Mouse (Mus musculus) heart, embryonic 13.5 days (tissue): ENCODE measurements around the gene Pde1b. TPM values are rescaled to one million over a fixed set of nuclear protein-coding genes. Genes with fewer than 3 reads are reported as not detected.

Experiments
- ATAC-seq: fragments of 200-750 bp; cut with Nextera tagmentation; 2 replicates; pipeline ENCODE4 v1.8.0; 2017; ENCODE audit warnings: moderate TSS enrichment; ENCODE audit not compliant: insufficient number of reproducible peaks, low FRiP score, low TSS enrichment; ENCODE audit errors: extremely low read depth
- H3K27ac ChIP-seq: fragments of 300-500 bp; sonication (generic); replicated peaks from 2 replicates; pipeline ENCODE4 v1.5.1; 2015; ENCODE audit warnings: moderate library complexity, mild to moderate bottlenecking, inconsistent platforms
- H3K27me3 ChIP-seq: fragments of 300-500 bp; sonication (generic); replicated peaks from 2 replicates; pipeline ENCODE4 v1.6.1; 2015; ENCODE audit warnings: mild to moderate bottlenecking, inconsistent platforms
- H3K36me3 ChIP-seq: fragments of 300-500 bp; sonication (generic); 2 replicates; pipeline ENCODE4 v1.6.1; 2015; ENCODE audit warnings: mild to moderate bottlenecking, inconsistent platforms
- H3K4me1 ChIP-seq: fragments of 300-500 bp; sonication (generic); 2 replicates; pipeline ENCODE4 v1.6.1; 2015; ENCODE audit warnings: inconsistent platforms
- H3K4me2 ChIP-seq: fragments of 300-500 bp; sonication (generic); 2 replicates; pipeline ENCODE4 v1.6.1; 2015; ENCODE audit warnings: inconsistent platforms, mild to moderate bottlenecking, moderate library complexity
- H3K4me3 ChIP-seq: fragments of 300-500 bp; sonication (generic); 2 replicates; pipeline ENCODE4 v1.5.1; 2015; ENCODE audit warnings: moderate library complexity, mild to moderate bottlenecking, inconsistent platforms
- H3K9ac ChIP-seq: fragments of 300-500 bp; sonication (generic); 2 replicates; pipeline ENCODE4 v1.6.1; 2015; ENCODE audit warnings: inconsistent platforms, mild to moderate bottlenecking, moderate library complexity
- H3K9me3 ChIP-seq: fragments of 300-500 bp; sonication (generic); 2 replicates; pipeline ENCODE4 v1.6.1; 2016; ENCODE audit warnings: inconsistent platforms
- WGBS: fragments of 180-500 bp; shearing (Covaris S2); methylation state at CpG from one replicate; pipeline ENCODE4 v1.1.7; 2015; ENCODE audit warnings: mixed read lengths; 5-methylcytosine and 5-hydroxymethylcytosine counted together
- polyA plus RNA-seq: library from polyadenylated mRNA; unstranded; fragments of >200 nt; fragmentation: Nextera tagmentation; extraction: Ambion mirVana; gene quantifications from 2 replicates; pipeline ENCODE4 v1.2.1, GENCODE M21; 2015

Pde1b gene
- polyA plus RNA-seq, 1 experiment from 2014 or later = 2.7 TPM

GRCm38 (mm10) chr15:103535786-103536185 lies 33.0 kb downstream of the Pde1b start:
- peak overlapping the region; percentile 61 for H3K9ac ChIP-seq

DNA sequence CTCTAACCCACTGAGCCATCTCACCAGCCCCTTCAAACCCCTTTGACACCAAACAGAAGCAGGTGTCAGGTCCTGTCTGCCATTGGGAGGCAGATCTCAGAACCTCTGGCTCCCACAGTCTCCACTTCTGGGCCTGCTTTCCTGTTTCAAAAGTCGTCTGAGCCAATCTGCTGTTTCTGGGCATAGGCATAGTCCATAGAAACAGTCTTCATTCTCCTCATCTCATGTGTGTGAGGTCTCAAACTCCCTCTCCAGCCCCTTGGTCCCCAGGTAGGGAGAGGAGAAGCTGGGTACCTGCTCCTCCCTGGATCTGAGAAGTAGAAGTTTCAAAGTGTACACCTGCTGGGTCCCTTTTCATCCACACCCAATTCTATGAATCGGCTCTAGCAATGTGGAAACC lies 33.6 kb downstream of the Pde1b start:
- peak overlapping the region; percentile 92 for H3K9ac ChIP-seq

More at GRCm38 (mm10) chr15:103535786-103536185, 33.0 kb downstream of the Pde1b start:
- H3K36me3 ChIP-seq = peaks cover 3% of the 10 kb centered on the region; the same call in 1 of the 2 replicates
- H3K4me3 ChIP-seq = no peak overlapping the region
- no peaks in the 10 kb centered on the region for H3K9me3 ChIP-seq
- ATAC-seq = no peak
- 48% methylated on average over 1 of the region's 1 CpGs for WGBS
- H3K4me1 ChIP-seq = peaks cover 30% of the 10 kb centered on the region
- no peak overlapping the region for H3K4me2 ChIP-seq
- H3K27me3 ChIP-seq = peaks cover 51% of the 10 kb centered on the region
- H3K27ac ChIP-seq = peak overlapping the region; percentile 58; the same call in 1 of the 2 replicates

DNA sequence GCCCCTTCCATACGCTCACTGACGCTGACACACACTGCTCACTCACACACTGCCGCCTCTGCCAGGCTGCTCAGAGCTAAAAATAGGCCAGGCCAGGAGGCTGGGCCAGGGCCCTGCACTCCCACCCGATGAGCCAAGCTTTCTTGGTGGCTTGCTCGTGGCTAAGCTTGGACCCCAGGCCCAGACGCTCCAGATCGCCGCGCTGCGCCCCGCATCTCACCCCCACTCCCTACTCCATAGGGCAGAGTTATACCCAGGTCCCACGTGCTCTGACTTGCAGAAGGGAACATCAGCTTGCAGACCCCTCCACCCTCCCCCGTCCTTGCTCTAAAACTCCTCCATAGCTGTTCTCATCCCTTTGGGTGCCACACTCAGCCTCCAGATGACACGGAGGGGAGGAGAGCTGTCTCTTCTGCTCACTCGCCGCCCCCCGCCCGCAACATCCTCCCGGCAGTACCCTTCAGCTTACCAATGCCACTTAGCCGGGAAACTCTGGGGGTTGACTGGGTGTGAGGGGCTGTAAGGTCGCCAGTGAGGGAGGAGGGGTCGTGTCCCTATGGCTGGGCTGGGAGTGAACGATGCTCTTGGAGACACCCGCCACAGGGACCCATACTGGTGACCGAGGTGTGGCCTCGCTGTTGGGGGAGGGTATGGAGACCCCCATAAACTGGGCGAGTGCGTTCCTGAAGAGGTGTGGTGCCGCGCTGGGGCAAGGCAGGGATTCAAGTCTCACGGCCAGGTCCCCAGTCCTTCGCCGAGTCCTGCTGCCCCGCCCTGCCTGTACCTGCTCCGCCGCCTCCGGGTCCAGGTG lies 34.4 kb downstream of the Pde1b start:
- peak overlapping the region; percentile 92 for H3K9ac ChIP-seq
- H3K27ac ChIP-seq = peak overlapping the region; percentile 91
- H3K36me3 ChIP-seq = no peaks in the 10 kb centered on the region
- no peaks in the 10 kb centered on the region for H3K9me3 ChIP-seq
- H3K4me3 ChIP-seq = peak overlapping the region; percentile 84
- peaks cover 51% of the 10 kb centered on the region for H3K27me3 ChIP-seq
- H3K4me1 ChIP-seq = peaks cover 30% of the 10 kb centered on the region
- WGBS = under 1% methylated on average over 37 of the region's 37 CpGs
- peak overlapping the region; percentile 89 for H3K4me2 ChIP-seq
- peak; percentile 38 for ATAC-seq

More for the DNA sequence above, 33.6 kb downstream of the Pde1b start:
- Histone ChIP-seq H3K4me3 (peak overlapping the region; percentile 84), H3K27me3 (peaks cover 51% of the 10 kb centered on the region), H3K4me1 (peaks cover 30% of the 10 kb centered on the region), H3K9me3 (no peaks in the 10 kb centered on the region), H3K4me2 (peak overlapping the region; percentile 89), H3K36me3 (peaks cover 3% of the 10 kb centered on the region; the same call in 1 of the 2 replicates), H3K27ac (peak overlapping the region; percentile 91)
- WGBS = 16% methylated on average over 2 of the region's 2 CpGs
- ATAC-seq = no peak

DNA sequence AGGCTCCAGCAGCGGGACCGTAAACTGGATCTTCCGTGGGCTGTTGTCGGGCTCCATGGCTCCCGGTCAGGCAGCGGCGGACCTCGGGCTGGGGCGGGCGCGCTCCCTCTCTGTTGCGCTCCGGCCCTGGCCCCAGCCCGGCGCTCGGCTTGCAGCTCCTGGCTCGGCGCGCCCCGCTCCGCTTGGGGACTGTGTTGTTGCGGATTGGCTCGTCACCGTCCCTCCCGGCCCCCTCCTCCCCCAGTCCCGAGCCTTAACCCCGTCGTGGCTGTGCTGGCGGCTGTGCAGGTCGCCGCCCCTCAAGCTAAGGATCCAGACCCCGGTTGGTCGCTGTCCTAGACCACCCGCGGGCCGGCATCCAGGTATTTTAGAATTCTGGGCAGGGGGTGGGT lies 35.0 kb downstream of the Pde1b start, which contains the start of gene Ppp1r1a:
TSS of gene Ppp1r1a (minus strand) at position 182 of the 392 bp plus-strand sequence.
- under 1% methylated on average over 36 of the region's 36 CpGs for WGBS
- Histone ChIP-seq H3K36me3 (no peaks in the 10 kb centered on the region), H3K27me3 (peaks cover 51% of the 10 kb centered on the region), H3K9ac (peak within 1 kb of the TSS; percentile 92), H3K4me2 (peak within 1 kb of the TSS; percentile 89), H3K27ac (peak within 1 kb of the TSS; percentile 91), H3K9me3 (no peaks in the 10 kb centered on the region), H3K4me3 (peak within 1 kb of the TSS; percentile 84), H3K4me1 (peaks cover 34% of the 10 kb centered on the region)
- ATAC-seq = peak; percentile 64

DNA sequence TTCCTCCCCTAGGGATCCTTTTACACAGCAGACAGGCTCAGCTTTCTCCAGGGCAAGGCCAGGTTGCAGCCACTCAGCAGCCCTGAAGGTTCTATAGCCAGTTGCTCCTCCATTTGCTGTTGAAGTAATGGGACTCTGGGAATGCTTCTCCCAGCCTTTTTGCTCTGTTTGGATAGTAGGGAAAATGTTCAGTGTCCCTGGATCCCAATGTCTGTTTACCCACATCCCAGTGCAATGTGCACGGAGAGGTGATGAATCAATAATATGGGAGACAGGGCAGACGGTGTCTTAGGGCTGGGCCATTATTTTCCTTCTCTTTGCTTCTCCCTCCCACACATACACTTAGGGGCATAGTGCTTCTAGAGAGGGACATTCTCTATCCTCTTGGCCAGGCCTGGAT lies 36.4 kb downstream of the Pde1b start:
- no peak overlapping the region for H3K4me2 ChIP-seq
- 61% methylated on average over 2 of the region's 2 CpGs for WGBS
- peaks cover 50% of the 10 kb centered on the region for H3K27me3 ChIP-seq

DNA sequence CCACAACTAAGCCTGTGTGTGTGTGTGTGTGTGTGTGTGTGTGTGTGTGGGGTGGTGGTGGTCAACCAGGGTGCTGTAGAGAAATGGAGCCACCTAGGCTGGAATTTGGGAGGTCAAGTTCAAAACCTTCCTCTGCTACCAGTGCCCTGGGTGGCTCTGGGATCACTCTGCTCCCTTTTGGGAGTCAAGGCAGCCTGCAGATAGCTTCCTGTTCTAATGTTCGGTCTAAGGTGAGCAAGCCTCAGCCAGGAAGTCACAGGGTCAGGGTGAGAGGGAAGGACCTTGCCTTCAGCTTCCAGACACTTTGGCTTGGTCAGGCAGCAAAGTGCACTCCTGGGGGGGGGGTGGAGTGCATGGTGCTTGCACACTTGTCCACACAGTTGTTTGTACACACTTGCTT lies 37.8 kb downstream of the Pde1b start:
- Histone ChIP-seq H3K4me2 (no peak overlapping the region), H3K4me1 (peaks cover 30% of the 10 kb centered on the region), H3K9me3 (no peaks in the 10 kb centered on the region), H3K27ac (no peak overlapping the region), H3K27me3 (peaks cover 39% of the 10 kb centered on the region), H3K36me3 (no peaks in the 10 kb centered on the region), H3K9ac (no peak overlapping the region), H3K4me3 (no peak overlapping the region)
- ATAC-seq = no peak
- WGBS = 53% methylated on average over 1 of the region's 1 CpGs

More for the DNA sequence above, 36.4 kb downstream of the Pde1b start:
- Histone ChIP-seq H3K27ac (no peak overlapping the region), H3K9me3 (no peaks in the 10 kb centered on the region), H3K9ac (no peak overlapping the region), H3K4me3 (no peak overlapping the region), H3K4me1 (peaks cover 34% of the 10 kb centered on the region), H3K36me3 (no peaks in the 10 kb centered on the region)
- no peak for ATAC-seq

DNA sequence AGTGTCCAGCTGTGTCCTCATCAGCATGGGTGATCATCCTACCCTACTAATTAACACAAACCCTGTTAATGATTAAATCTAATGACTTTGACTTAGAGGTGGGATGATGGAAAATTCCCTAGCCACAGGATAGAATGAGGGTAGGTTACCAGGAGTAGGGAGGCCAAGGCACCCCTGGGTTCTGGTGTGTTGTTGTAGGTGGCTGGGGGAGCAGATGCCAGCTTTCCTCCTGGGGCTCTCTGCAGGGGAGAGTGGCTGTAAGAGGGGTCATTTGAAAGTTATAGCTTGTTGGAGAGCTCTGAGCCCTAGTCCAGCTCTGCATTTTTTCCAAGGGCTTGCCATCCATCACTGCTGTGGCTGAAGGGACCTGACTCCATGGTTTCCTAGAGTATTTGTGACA lies 39.7 kb downstream of the Pde1b start:
- ATAC-seq = no peak
- Histone ChIP-seq H3K4me1 (peaks cover 14% of the 10 kb centered on the region), H3K27me3 (peaks cover 23% of the 10 kb centered on the region), H3K27ac (no peak overlapping the region), H3K4me2 (no peak overlapping the region), H3K4me3 (no peak overlapping the region), H3K9ac (no peak overlapping the region), H3K9me3 (no peaks in the 10 kb centered on the region), H3K36me3 (no peaks in the 10 kb centered on the region)

DNA sequence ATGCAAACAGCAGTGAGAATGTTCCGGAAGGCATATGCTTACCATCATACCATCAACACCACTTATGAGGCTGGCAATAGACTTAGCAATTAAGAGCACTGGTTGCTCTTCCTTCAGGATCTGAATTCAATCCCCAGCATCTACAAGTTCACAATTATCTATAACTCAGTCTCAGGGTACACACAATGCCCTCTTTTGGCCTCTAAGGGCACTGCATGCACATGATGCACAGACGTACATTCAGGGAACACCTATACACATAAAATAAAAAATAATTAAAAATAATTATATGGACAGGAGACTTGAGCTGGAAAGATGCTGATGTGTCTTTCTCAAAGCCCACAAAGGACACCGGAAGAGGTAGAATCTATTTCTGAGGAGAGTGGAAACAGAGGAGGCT lies 45.1 kb downstream of the Pde1b start:
- H3K27me3 ChIP-seq = peaks cover 8% of the 10 kb centered on the region; the same call in 1 of the 2 replicates
- H3K4me1 ChIP-seq = no peaks in the 10 kb centered on the region
- no peak overlapping the region for H3K27ac ChIP-seq
- H3K9ac ChIP-seq = no peak overlapping the region
- WGBS = 74% methylated on average over 3 of the region's 3 CpGs
- H3K4me2 ChIP-seq = no peak overlapping the region
- H3K36me3 ChIP-seq = no peaks in the 10 kb centered on the region
- ATAC-seq = no peak
- no peaks in the 10 kb centered on the region for H3K9me3 ChIP-seq
- H3K4me3 ChIP-seq = no peak overlapping the region

DNA sequence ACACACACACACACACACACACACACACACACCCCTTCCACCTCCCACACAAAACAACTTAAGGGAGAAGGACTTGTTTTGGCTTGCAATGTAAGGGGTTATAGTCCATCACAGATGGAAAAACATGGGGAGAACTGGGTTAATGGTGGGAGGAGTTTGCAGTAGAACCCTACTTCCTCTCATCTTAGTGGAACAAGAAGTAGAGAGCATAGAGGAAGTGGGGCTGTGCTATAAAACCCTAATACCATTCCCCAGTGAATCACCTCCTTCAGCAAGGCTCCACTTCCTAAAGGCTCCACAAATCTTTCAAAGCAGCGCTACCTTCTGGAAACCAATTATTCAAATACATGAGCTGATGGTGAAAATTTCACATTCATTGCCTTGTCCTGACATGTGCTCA lies 46.6 kb downstream of the Pde1b start:
- WGBS = 87% methylated on average over 1 of the region's 1 CpGs
- H3K4me3 ChIP-seq = no peak overlapping the region

DNA sequence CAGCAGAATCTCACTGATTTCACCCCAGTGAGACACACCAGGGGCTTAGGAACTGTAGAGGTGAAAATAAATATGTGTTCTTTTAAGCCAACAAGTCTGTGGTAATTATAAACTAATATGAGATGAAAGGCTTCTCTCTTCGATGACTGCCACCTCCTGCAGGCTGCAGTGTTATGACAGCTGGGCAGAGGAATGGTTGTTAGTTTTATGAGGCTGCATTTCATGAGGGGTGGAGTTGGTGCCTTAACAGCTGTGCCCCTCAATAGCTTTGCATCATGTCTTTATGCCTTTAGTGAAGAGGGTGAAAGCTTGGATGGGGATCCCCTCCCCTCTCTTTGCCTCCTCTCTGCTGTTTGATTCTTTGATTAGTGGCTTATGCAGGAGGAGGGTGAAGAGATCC lies 48.2 kb downstream of the Pde1b start:
- H3K9me3 ChIP-seq = no peaks in the 10 kb centered on the region
- H3K4me2 ChIP-seq = no peak overlapping the region
- peaks cover 8% of the 10 kb centered on the region; the same call in 1 of the 2 replicates for H3K27me3 ChIP-seq
- 21% methylated on average over 1 of the region's 1 CpGs for WGBS
- no peaks in the 10 kb centered on the region for H3K36me3 ChIP-seq
- no peak for ATAC-seq
- no peak overlapping the region for H3K27ac ChIP-seq
- no peak overlapping the region for H3K4me3 ChIP-seq
- H3K4me1 ChIP-seq = no peaks in the 10 kb centered on the region
- no peak overlapping the region for H3K9ac ChIP-seq

More for the DNA sequence above, 46.6 kb downstream of the Pde1b start:
- Histone ChIP-seq H3K4me1 (no peaks in the 10 kb centered on the region), H3K9me3 (no peaks in the 10 kb centered on the region), H3K27me3 (peaks cover 8% of the 10 kb centered on the region; the same call in 1 of the 2 replicates), H3K36me3 (no peaks in the 10 kb centered on the region), H3K4me2 (no peak overlapping the region), H3K27ac (no peak overlapping the region), H3K9ac (no peak overlapping the region)
- no peak for ATAC-seq

DNA sequence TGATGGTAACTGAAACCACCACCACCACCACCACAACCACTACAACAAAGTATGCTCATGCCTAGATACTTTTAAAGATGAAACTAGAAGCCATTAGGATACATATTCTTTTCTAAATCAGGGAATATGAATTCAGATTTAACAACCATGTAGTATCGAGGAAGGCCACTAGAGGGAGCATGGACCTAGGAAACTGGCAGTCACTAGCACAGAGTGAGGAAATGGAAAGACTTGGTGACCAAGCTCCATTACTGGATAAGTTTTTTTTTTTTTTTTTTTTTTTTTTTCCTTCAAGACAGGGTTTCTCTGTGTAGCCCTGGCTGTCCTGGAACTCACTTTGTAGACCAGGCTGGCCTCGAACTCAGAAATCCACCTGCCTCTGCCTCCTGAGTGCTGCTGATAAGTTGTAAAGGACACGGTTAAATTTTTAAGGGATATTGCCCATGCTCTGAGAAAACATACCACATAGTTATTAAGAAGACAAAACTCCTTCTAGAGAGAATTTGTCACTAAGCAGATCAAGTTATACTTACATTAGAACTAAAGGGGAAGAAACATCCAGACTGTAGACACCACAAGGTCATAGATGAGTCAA lies 49.4 kb downstream of the Pde1b start:
- no peak overlapping the region for H3K4me3 ChIP-seq
- no peak overlapping the region for H3K27ac ChIP-seq
- H3K27me3 ChIP-seq = peaks cover 8% of the 10 kb centered on the region; the same call in 1 of the 2 replicates
- WGBS = 46% methylated on average over 3 of the region's 3 CpGs
- no peak for ATAC-seq
- H3K36me3 ChIP-seq = no peaks in the 10 kb centered on the region
- H3K4me2 ChIP-seq = no peak overlapping the region
- no peaks in the 10 kb centered on the region for H3K4me1 ChIP-seq
- no peaks in the 10 kb centered on the region for H3K9me3 ChIP-seq
- no peak overlapping the region for H3K9ac ChIP-seq
